Mouse (Mus musculus): Measurements from ENCODE around the gene Foxj1.

The Foxj1 gene

DNA sequence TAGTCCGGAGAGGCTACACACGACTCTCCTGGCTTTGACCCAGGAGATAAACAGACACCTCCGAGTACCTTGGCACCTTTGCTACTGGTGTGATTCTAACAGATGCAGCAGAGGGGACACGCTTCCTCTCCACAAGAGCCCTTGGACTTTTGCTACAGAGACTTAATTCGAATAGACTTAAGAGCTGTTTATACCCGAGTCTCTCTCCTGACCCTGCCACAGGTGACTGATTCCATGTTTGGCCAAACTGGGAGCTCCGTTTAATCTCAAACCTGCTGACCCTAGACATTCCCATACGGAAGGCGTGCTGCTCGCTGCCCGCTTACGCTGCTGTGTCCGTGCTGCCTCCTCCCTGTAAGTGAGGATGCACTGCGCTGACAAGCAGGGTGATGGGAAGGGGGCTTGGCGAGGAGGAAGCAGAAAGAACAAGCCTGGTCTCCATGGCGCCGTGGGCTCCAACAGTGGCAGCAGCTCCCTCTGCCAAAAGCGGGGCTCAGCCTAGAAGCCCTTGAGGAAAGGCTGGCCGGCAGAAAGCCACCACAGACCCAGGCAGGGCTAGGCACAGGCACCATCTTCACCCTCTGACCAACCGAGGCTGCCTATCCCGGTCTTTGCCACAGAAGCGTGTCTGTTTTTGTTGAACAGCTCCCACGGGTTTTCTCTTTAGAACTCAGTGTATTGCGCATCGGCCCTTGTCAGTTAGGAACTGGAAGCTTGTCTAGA is 7.0 kb upstream of the Foxj1 start:
- no peak for DNase-seq (ENCODE audit: low spot score)

GRCm38 (mm10) chr11:116337531-116337930 is 2.3 kb upstream of the Foxj1 start:
- DNase-seq (ENCODE audit: low spot score) = no peak

DNA sequence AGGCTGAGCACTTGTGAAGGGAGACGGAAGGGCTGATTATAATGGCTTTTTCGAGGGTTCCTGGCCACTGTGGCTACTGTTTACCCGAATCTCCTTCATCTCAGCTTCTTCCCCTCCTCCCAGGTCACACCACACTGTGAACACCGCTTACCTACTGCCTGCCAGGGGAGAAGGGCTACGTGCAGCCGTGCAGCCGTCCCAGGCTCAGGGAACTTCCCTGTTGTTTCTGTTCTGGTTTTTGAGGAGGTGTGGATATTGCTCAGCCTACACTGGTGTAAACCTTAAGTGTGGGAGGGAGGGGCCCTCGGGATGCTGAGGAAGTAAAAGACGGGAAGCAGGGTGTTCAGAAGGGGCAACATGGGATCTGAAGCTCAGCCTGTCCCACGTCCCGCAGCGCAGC is 1.8 kb upstream of the Foxj1 start:
- no peak for DNase-seq (ENCODE audit: low spot score)

DNA sequence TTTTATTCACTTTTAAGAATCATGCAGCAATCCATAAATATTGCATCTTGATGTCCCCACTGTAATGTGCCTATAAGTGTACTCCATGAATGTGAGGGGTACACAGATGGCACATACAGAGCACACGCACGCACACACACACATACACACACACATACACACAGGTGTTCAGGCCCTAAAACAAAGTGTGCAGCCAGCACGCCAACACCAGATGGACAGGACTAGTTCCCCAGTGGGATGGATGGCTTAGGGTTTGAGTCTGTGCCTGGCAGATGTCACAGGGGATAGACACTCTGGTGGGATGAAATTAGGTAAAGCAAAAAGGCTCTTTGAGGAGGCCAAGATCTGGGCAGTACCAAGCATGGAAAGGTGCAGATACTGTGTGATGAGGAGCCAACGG is 1.2 kb upstream of the Foxj1 start:
- DNase-seq (ENCODE audit: low spot score) = no peak

DNA sequence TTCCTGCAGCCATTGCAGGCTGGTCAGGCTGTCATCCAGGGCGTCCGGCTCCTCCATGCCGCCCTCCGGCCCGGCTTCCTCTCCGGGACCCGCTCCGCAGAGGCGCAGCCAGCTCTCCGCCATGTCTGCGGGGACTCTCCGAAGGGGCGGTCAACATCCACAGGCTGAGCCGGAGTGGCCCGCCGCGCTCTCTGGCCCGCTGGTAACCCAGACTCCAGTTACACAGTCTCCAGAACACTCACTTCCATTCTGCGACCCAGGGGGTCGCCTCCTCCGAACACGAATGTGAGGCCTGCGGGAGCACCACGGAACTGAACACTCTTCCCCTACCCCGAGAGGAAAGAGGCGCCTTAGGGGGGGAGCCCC is 799 bp downstream of the Foxj1 start:
- no peak for DNase-seq (ENCODE audit: low spot score)

DNA sequence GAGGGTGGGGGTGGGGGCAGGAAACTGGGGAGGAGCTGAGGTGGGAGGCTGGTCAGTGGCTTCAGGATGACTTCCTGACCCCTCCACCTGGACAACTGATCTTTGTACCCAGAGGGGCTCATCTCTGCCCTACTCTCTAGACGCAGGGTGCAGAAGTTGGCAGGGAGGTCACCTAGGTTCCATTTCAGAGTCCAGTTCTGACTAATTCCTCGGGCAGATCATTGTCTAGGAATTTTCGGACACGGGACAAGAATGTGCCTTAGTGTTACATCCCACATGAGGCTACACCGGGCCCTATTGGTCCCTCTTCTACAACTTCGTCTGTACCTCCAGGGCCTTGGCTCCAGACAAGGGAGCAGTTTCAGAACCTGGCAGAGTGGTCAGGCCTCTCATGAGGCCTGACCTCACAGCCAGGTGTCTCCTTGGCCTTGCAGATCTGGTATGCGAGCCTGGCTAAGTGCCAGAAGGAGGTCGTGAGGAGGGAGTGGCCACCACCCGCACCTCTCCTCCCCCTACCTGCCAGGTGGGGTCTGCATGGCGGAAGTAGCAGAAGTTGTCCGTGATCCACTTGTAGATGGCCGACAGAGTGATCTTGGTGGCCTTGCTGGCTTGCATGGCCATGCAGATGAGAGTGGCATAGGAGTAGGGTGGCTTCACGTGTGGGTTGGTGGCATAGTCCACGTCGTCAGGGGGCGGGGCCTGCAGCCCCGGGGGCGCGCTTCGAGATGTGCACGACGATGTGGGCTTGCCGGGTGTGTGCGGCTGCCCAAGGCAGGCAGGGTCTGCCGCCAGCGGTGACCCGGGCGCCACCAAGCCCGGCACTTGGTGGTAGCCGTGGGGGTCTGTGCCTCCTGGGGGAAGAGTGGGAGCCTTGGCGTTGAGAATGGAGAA is 1.4 kb downstream of the Foxj1 start:
- DNase-seq (ENCODE audit: low spot score) = no peak

- no peak for DNase-seq (ENCODE audit: low spot score)
Observed at GRCm38 (mm10) chr11:116332983-116333270, 2.3 kb downstream of the Foxj1 start.

DNA sequence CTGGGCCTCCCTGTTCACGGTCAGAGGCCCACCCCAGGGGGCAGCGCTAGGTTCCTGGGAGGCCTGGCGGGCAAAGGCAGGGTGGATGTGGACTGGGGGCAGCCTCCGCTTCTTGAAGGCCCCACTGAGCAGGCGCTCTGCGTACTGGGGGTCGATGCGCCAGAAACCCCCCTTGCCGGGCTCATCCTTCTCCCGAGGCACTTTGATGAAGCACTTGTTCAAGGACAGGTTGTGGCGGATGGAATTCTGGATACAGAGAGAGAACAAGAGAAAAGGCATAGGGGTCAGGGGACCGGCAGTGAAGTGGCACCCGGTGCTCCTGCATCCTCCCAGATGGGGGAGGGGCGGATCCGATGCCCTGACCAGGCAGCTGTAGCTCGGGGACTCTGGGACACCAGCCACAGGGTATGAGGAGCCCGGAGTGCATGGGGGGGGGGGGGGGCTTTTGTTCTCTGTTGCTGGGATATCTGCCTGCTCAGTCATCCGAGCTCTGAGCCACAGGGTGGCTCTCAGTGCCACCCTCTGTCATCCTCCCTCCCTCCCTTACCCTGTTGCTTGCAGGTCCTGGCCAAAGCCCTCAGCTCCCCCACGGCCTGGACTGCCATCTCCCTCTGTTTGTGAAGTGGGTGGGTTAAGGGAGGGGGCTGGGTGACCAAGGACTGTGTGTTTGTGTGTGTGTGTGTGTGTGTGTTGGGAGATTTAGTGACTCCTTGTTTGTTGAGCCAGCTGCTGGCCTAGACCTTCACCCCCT is 2.8 kb downstream of the Foxj1 start:
- DNase-seq (ENCODE audit: low spot score) = peak; percentile 80

- DNase-seq (ENCODE audit: low spot score) = no peak
Observed at GRCm38 (mm10) chr11:116330211-116330518, 5.0 kb downstream of the Foxj1 start.

GRCm38 (mm10) chr11:116329314-116330210 is 5.6 kb downstream of the Foxj1 start:
- no peak for DNase-seq (ENCODE audit: low spot score)

- no peak for DNase-seq (ENCODE audit: low spot score)
Observed at GRCm38 (mm10) chr11:116326963-116327603, 8.1 kb downstream of the Foxj1 start.

- DNase-seq (ENCODE audit: low spot score) = peak; percentile 88
Observed at GRCm38 (mm10) chr11:116318719-116319659, 16.2 kb downstream of the Foxj1 start.

DNA sequence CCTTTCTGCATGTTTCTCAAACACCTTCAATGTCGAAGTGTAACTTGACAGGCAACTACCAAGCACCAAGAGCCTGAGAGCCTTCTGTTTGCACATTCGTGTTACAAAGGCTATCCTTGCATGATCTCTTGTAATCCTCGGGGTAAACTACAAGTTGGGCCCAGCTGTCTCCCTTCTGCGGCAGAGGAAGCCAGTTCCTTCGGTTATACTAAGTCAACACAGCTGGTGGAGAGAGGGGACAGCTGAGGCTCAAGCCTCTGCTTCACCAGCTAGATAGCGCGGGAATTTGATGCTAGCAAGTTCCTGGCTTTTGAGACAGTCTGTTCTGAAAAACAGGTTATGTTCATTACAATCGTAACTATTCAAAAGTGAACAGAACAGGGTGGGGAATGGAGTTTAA is 22.8 kb downstream of the Foxj1 start:
- DNase-seq (ENCODE audit: low spot score) = no peak

GRCm38 (mm10) chr11:116311169-116311568 is 24.0 kb downstream of the Foxj1 start:
- DNase-seq (ENCODE audit: low spot score) = no peak

DNA sequence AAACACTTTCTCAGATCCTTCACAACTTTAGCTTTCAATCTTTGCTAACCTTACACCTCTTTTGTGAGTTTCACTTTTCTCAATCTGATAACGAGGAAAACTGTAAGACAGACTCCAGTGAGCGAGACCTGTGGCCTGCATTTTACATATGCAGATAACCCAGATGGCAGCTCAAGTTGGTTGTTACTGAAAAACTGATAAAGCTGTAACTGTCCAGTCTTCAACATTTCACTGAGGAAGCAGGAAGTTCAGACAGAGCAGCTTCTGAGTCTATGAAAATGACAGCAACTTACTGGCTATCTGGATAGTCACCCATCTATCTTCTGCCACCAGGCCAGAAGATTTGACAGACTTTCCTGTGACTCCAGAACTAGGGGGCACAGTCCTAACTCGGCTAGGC is 25.6 kb downstream of the Foxj1 start:
- no peak for DNase-seq (ENCODE audit: low spot score)

DNA sequence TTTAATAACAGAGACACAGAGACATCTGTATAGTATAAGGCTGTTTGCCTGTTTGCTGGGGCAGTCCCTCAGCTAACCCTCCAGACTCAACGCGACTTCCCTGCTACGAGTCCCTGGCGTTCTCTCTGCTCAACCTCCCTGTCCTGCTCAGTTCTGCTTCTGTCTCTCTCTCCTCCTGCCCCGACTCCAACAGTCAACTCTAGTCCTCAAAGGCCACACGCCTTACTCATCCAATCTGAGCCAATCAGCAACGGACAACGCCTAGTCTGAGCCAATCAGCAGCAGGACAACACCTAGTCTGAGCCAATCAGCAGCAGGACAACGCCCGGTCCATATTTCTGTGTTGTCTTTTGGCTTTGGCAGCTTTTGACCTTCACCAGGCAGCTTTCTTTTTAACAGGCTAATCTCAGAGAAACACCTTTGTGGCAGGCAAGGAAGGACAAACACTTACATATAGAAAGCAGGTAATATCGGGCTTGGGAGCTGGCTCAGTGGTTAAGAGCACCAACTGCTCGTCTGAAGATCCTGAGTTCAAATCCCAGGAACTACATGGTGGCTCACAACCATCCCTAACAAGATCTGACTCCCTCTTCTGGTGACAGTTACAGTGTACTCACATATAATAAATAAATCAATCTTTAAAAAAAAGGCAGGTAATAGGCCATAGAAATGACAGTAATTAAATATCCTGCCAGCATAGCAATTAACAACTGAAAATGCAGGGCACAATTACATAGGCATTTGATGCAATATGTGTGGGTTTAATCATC is 27.3 kb downstream of the Foxj1 start:
- DNase-seq (ENCODE audit: low spot score) = no peak

DNA sequence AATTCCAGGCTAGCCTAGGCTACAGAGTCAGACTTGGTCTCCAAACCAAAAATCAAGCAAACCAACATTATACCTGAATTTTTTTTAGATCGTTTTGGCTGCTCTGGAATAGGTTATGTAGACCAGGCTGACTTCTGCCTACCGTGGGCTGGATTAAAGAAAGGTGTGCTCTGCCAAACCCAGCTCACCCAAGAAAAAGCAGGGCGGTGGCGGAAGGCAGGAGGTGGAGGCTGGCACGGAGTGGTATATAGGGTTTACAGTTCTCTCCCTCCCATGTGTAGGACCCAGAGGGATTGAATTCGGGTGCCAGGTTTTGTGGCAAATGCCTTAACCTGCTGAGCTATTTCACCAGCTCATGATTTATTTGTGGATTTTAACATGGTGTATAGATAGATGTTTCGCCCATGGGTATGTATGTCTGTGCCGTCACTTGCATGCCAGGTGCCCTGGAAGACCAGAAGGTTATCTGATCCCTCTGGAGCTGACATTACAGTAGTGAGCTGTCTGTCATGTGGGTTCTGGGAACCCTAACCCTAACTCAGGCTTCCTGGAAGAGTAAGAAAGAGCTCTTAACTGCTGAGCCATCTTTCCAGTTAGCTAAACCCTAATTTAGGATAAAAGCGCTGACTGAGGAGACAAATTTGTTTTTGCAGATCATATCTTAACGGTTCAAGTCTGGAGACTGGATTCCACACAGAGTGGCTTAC is 28.0 kb downstream of the Foxj1 start, which contains the start of gene Exoc7:
Exoc7 (minus strand) TSS at position 215 of the 707 bp plus-strand sequence.
- DNase-seq (ENCODE audit: low spot score) = no peak

- DNase-seq (ENCODE audit: low spot score) = peak; percentile 91
Observed at GRCm38 (mm10) chr11:116306126-116306982, 28.8 kb downstream of the Foxj1 start.
